Mouse (Mus musculus) urinary bladder, postnatal 4 days (tissue): Measurements from ENCODE around the gene Hibadh.

Experiments
- DNase-seq, 2 experiments: peaks; one replicate each; pipeline ENCODE4 v3.0.0; 2021 to 2022; ENCODE audit warnings: low spot score in 2 of 2

The Hibadh gene

DNA sequence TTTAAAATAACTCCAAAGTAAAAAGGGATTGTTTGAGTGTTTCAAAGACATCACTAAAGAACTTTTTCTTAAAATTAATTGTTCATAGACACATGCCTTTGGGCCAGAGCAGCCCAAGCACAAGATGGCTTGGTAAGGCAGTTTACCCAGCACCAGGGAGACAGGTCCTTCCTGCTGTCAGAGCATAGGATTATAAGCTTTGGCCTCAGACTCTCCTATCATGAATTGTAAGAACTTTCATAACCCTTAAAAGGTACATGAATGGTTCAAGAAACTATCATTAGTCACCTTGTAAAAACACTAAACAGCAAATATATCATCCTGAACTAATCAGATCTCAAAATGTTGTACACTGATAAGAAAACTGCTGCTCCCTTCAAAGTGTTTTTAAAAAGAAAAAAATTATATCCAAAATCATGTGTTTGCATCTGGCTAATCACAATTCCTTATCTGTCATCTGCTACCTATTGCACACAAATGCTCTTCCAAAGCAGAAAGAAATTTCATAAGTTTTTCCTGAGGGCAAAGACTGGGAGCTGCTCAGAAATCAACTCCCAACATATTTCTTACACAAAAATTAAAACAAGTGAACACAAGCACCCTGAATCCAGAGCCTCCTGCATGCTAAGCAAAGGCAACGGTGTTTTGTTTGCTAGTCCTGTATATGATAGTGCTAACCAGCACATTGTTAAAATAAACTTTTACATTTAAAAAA lies 1.6 kb downstream of the Hibadh start:
- DNase-seq, result no peak

DNA sequence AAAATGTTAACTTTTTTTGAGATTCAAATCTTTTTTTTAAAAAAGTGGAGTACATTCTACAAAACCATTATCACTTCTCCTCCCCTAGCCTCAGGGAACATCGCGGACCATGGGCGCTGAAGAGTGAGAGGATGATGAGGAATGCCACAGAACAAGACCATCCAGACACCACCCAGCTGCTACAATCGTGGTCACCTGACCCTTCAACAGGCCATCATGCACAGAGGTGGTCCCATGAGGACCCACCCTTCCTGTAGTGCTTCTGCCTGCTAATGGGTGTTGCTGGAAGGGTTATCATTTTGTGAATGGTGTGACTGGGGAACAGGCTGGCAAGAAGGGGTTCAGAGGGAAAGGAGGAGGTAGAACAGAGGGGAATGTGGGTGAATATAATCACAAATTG lies 2.9 kb downstream of the Hibadh start:
- DNase-seq, result no peak

DNA sequence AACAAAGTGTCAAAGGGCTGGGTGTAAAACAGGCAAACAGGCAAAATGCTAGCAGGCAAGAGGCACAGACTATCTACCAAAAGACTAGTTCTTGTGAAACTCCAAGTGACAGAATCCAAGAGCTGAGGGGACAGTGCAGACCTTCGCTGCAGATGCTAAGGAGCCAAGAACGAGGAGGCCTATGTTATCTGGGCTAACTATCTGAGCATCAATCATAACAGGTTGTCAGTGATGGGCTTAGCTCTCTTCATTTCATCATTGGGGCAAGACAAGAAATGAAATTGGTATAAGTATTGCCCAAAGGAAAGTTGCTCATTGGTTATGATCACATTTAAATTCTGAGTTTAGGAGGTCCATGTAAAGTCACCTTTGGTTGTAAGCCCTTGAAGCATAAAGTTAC lies 4.8 kb downstream of the Hibadh start:
- no peak for DNase-seq

DNA sequence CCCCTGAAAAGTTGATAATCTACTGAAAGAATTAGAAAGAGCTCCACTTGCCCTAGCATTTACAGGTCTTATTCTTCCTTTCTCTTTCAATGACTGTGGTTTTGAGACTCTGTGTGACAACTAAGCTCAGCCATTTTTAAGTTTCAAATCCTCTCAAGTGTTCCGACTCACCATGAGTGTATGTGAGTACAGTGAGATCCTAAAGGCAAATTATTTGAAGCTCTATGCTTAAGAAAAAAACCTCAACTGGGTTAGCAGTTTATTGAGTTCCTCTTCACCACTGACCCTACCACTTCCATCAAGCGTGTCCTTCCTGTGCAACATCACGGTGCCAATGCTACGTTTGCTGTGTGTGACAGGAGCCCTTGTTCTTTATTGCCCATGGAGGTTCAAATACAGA lies 9.6 kb downstream of the Hibadh start:
- no peak for DNase-seq

DNA sequence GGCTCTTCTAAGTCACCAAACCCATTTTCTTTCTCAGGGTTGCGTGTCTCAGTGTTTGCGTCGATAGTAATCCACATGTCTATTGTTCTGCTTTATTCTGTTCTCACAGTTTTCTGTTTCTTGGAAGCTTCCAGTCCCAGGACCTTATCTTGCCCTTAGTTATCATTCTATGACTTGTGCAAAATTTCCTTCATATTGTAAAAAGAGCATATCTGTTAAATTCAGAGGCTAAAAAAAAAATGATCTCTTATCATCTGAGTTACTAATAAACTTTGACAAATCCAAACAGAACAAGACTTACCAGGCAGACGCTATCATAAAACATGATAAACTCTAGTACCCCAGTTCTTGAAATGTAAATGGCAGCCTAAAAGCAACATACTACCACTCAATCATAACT lies 11.0 kb downstream of the Hibadh start:
- no peak for DNase-seq

DNA sequence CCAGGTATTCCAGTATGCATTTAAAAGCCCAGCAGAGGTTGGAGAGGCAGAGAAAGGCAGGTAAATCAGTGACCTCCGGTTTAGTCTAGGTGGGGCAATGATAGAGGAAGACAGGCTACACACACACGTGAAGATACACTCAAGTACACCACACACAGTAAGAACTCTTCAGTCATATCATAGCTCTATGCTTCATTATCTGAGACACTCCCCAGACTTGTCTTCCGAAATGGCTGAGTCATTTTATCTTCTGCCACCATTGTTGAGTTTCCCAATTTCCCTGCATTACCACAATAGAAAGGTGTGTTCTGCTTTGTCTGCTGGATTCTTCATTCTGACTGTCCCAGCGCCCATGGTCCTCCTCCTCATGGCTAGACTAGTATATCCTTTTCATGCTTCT lies 13.5 kb downstream of the Hibadh start:
- no peak for DNase-seq

DNA sequence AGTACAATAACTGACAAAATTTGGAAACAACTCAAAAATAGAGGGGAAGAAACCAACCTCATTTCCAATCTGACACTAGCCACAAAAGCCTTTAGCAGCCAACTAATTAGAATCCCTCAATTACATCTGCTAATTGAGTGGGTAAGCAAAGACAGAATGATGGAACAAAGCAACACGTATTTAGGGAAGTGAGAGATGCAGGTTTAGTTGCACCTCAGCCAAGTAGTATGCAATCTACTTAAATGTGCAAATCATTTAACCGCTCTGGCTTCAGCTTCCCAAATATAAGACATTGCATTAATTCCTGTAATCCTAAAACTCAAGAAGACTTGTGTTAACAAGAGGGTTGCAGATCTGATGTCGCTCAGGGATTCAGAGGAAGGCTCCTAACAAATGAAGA lies 16.4 kb downstream of the Hibadh start:
- DNase-seq, result no peak

DNA sequence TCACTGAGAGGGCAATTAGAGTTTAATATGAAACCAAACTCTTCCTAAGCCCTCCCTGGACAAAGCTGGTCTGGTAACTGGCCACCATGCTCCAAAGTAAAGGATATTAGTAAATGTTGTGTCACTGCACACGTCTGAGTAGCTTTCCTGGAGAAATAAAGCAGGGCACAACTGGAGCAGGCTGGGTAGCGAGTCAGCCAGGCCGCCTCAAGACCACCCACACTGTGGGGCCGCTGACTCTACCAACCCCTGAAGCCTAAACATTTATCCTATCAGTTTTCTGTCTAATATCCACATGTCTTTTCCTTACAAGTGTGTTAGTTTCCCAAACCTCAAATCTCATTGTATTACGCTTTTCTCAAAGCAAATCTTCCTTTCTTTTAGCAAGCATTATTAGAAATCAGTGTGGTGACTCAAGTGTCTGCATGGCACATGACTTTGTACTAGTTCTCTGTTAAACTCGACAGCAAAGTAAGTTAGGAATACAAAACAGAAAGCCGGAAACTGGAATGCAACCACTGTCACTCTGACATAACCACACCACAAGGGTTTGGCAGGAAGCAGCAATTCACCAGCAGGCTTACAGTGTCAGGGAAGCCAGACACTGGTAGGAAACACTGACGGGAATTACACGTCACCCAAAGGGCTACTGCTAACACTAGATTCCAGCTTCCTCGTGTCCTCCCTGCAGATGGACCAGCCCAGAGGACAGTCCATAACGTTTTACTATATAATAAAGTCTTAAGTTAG lies 18.3 kb downstream of the Hibadh start:
- no peak for DNase-seq

DNA sequence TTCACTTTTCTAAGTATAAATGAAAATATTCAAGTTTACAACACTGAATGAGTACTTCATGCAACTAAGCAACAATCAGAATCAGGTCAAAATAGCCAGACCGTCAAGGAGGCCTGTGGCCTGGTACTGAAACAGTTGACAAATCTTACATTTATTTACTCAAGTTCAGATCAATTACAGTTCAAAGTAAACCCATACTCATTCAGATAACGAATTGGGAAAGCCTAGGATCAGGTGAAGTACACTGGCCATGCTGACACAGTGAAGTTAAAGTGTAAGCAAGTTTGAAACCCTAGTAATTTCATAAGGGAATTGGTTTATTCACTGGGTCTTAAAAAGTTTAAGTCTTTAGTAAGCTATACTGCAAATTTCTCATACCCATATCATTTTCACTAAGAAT lies 20.1 kb downstream of the Hibadh start:
- no peak for DNase-seq

DNA sequence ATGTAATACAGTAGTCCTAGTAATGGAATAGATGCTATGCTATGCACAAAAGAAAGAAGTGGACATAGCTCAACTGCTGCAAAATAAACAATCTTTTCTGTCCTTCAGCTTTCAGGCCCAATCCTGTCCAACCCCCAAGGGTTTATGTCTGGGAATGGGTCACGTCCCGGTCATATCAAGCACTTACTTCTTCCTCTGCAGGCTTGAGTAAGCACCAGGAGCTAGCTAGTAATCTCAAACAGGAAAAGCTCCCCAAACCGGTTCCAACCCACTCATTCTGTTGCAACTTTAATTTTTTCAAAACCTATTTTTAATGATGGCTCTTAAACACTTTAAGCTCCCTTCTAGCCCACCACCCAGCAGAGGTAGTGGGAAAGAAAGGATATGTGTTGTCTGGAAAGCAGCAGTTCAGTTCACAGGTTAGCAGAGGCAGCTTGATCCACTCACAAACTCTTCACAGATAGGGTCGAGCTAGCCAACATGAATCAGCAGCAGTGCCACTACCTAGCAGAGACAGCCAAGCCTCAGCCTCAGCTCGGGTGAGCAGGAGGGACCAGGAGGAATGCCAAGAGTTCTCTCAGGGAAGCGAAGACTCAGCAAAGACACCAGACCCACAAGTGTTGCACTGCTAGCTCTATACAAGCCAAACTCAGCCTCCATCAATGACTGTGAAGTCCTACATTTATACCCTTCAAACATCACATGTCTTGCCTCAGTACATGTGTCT lies 30.4 kb downstream of the Hibadh start:
- DNase-seq, result peak in 1 of 2 experiments; percentile 23

DNA sequence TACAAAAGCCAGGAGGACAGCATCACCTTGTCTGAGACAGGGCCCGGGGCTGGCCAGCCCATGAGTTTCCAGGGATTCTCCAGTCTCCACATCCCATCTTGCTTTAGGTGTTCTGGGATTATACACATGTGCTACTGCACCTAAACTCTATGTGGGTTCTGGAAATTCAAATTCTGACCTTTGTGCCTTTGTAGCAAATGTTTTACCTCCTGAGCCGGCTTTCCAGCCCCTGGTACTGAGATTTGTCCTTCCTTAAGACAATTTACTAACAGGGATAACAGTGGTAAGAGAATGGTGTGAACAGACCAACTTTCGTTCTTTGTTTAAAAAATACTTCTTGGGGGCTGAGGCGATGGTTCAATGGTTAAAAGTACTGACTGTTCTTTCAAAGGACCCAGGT lies 32.1 kb downstream of the Hibadh start:
- DNase-seq, result no peak

DNA sequence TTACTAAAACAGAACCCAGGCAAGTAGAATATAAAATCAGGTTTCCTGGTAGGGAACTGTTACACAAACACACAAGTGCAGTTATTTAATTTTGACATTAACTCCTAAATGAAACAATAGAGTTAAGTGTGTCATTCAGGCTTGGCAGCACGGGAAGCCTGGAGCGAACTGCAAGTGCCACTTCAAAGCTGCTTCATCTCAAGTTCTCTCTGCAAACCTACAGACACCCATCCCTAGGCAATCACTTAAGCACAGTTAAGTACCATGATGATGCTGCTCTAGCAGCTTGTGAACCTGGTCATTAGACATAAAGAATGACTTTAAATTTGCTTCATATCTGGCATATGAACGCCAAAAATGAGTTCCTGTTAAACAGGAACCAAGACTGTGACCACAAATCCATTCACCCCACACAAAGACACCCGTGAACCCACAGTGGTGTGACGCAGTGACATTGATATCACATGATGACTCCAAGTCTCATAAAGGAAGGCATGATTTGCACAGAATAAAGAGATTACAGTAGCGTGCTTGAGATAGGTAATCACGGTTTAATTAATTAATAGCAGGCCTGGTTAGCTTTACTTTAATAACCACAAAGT lies 33.3 kb downstream of the Hibadh start:
- DNase-seq, result no peak

DNA sequence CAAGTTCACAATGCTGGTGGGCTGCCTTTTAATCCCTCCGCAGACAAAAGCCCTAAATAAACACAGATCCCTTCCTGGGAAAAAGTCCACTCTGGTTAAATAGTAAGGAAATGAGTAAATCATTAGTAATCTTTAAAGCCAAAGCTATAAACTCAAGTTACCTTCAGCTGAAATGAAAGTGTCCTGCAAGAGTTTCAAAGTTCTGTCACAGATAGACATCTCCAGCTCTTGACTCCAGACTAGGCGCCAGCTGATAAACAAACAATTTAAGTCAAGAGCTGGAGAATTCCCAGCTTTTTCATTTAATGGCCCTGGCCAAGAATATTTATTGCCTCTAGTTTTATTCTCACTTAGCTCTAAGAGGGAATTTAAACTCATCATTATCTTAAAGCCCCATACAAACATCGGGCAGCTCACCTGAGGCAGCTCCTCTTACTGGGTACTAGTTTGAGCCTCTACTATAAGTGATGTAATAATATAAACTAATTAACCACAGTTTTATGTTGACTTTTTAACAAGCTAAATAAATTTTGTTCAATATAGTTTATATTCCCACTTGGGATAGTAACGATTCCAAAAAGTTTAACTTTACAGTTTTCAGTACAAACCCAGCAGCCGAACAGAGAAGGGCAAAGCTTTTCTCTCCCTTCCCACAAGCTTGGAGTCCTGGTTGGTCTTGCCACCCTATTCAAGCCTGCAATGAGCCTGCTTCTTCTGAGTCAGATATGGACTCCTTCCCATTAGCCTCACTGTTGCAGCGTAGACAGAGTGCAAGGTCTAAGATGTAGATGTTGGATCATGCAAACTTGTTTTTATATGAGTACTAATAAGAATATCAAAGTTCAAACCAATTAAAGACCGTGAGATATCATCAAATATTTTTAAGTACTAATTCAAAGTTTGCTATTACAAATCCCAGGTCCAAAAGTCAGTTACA lies 38.2 kb downstream of the Hibadh start:
- DNase-seq, result no peak

DNA sequence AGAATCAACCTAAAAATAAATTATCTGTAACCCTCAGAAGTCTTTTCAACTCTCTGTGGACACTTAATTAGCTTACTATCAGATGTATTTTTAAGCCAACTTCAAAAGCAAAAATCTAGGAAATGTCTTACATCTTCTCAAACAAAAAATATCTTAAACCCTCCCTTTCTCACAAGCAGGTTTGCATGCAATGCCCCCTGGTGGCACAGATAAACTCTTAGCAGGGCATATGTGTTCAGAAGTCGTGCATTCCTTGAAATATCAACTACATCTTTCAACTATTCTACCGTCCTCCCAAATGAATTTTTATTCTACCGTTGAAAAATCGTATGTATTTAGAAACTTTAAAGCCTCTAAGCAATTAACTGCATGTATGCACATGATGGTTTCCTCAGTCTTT lies 39.1 kb downstream of the Hibadh start:
- no peak for DNase-seq

DNA sequence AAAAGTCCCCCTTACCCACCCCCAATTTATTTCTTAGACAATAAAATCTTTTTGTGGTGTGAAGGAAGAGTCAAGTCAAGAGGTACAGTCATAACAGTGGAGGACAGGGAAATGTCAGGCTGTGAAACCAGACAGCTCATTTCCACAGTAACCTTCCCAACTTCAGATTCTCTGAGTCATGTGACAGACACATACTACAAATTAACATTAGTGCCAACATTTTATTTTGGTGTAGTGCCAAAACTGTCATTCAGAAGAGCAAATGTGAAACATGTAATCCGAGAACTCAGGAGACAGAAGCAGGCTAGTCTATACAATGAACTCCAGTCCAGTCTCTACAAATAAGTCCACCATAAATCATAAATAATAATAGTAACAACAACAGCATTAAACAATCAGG lies 45.4 kb downstream of the Hibadh start:
- DNase-seq, result no peak

DNA sequence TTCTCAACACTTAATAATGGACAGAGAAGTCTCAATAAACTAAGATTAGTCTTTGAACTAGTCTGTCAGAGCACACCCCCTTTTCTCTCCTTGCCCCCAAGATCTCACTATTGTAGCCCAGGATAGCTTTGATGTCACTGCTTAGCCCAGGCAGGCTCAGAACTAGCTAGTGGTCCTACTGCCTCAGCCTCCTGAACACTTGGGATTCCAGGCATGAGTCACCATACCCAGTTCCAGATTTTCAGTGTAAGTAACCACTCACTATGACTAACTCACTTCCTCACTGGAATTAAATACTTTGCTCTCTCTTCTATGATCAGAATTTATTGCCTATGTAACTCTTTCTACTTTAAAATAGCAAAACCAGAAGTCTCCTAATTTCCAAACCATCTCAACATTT lies 53.6 kb downstream of the Hibadh start:
- DNase-seq, result no peak

DNA sequence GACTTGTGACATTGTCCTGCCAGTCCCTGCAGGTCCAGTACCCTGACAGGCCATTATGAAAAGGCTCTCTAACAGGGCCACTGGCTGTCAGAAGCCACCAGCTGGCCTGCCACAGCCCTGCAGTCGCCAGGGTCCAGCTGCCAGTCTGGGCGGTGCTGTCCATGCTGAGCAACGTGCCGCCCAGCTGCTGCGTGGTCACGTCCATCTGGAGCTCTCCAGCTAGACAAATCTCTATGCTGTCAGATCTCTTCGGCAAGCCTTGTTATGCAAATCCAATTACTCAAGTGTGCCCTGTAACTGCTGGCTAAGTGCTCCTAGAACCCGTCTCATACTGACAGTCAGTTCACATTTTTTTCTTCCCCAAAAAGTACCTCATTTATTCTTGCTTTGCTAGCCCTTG lies 55.8 kb downstream of the Hibadh start:
- no peak for DNase-seq

DNA sequence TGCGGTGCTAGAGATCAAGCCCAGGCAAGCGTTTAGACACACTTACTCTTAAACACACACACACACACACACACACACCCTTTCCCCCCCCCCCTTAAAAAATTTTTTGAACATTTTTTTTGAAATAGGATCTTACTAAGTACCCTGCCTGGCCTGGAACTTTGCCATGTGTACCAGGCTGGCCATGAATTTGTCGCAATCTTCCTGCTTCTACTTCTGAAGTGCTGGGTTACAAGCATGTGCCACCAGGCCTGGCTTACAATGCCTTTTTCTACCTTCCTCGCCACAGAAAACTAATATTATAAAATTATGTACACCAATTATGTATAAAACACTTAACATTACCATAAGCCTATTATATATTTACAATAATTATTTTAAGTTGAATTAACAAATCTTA lies 59.1 kb downstream of the Hibadh start:
- DNase-seq, result no peak

DNA sequence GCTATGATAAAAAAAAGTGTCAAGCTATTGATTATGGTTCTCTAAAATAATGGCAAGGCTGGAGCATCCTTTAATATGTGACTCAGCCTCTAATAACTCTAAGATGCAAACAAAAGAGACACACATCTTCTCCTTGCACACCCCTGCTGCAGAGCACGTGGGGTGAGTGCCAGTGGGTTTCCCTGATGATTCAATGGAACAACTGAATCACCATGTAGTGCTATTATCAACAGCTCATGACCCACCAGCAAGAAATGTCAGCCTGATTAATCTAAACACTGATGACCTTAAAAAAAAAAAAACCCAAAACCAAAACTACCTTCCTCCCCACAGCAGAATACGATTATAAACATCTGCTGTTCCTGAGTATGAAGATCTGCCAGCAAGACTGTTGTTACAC lies 61.9 kb downstream of the Hibadh start:
- DNase-seq, result no peak

DNA sequence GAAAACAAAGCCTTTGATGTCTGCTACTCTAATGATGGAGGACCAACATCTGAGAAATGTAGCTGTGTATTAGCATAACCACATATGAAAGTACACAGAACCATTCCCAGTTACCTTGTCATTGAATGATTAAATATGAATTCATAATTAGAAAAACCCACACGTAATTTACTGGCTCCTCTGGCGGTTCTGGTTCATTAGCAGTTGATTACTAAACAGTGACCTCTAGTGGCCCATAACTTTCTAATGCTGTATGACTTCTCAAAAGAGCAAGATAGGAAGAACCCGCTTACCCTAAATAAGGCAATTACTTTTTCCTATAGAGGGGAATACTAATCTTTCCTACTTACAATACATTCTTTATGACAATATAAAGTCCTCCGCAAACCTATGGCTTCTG lies 62.9 kb downstream of the Hibadh start:
- DNase-seq, result no peak

DNA sequence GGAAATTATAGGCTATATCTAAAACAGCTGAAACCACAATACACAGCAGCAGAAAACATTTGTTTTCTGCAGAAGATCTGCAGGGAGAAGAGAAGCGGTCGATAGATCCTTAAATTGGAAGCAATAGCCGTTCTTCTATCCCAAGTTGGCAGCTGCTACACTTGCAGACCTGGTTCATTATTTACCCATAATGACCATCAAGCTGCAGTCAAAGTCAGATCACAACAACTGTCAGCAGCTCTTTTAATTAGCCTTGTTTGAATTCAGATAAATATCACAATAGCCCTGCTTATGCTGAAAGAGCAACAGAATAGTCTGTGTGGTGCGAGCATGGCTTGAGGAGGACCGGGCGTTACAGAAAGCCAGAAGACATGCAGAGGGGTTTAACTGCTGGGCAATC lies 71.5 kb downstream of the Hibadh start:
- no peak for DNase-seq
